In the genomic region with DNA sequence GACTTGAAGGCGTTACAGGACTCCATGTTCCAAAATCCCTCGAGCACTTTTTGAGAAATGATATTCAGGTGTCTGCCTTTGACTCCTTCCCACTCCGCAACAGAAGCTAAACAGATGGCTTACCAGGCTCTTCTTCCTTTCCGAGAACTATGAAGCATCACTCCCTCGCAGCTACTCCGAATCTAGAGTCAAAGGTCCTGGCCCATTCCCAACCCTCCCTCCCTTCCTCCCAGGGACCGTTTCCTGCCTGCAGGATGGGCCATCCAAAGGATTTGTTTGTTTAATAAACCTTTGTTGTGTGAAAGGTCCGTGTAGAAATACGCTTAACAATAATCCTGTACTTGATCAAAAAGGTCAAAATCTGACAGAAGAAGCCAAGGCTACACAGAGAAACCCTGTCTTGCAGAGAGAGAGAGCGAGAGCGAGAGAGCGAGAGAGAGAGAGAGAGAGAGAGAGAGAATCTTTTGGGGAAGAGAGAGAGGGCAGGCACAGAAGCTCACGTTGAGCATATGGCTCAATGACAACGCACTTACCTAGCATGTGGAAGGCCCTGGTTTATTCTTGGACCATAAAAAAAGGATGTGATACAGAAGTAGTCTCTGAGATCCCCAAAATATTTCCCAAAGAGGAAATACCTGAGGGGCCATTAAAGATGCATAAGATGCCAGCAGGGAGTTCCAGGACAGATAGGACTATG, we compare ENCODE assay signal across 8 mouse cellular contexts. TPM values are rescaled to one million over a fixed set of nuclear protein-coding genes. Genes with fewer than 3 reads are reported as not detected.
DNase-seq lines count a peak whose midpoint lies in the region; ATAC-seq and TF ChIP-seq lines count a peak whose summit lies in the region.

A gene (minus strand): TSS at position 149 of the 697 bp plus-strand sequence.

- no peak for TF ChIP-seq CTCF in thymus, adult 2 months (IDR thresholded peaks at IDR 0.05; ENCODE audit: borderline replicate concordance, control insufficient read depth, extremely low read depth, insufficient read depth, low read length, poor library complexity)

- peaks cover 25% of the 10 kb centered on the region for H3K4me1 ChIP-seq in thymus, adult 2 months (replicated peaks; ENCODE audit: control insufficient read depth, insufficient read depth, low read length)
- peaks cover 37% of the 10 kb centered on the region for H3K4me1 ChIP-seq in intestine, embryonic 14.5 days (replicated peaks; ENCODE audit: control insufficient read depth, insufficient read depth, low read length)
- peaks cover 32% of the 10 kb centered on the region for H3K4me1 ChIP-seq in midbrain, embryonic 11.5 days (ENCODE audit: control insufficient read depth, insufficient read depth, low read length)

- 0 out of 2 replicates have a peak, but pooled peaks have one; percentile 3 for ATAC-seq in frontal cortex, adult (ENCODE audit: low TSS enrichment)
- ATAC-seq in intestine, embryonic 14.5 days (replicated peaks; ENCODE audit: low FRiP score, low TSS enrichment, low read depth), result no peak
- ATAC-seq in midbrain, embryonic 11.5 days (ENCODE audit: low FRiP score), result no peak

- no peaks in the 10 kb centered on the region for H3K9me3 ChIP-seq in intestine, embryonic 14.5 days (ENCODE audit: control insufficient read depth, low read length)
- H3K9me3 ChIP-seq in midbrain, embryonic 11.5 days (ENCODE audit: control insufficient read depth, low read length), result no peaks in the 10 kb centered on the region

- DNase-seq in frontal cortex, postnatal 25 days (ENCODE audit: low spot score in 2 of 2), result no peak
- no peak for DNase-seq in thymus, adult 2 months
- DNase-seq in thymus, postnatal 10 days (ENCODE audit: low spot score in 2 of 2), result no peak
- DNase-seq in intestine, embryonic 14.5 days (ENCODE audit: low spot score), result no peak
- no peak for DNase-seq in midbrain, embryonic 11.5 days (ENCODE audit: low spot score, missing footprints)
- DNase-seq in embryo, embryonic 9.5 days (ENCODE audit: extremely low spot score), result no peak
- no peak for DNase-seq in thymus, adult 18-20 months

- peak within 1 kb of the TSS; percentile 29; the same call in 1 of the 2 replicates for H3K27ac ChIP-seq in thymus, adult 2 months (ENCODE audit: control insufficient read depth, insufficient read depth, low read length)
- peak within 1 kb of the TSS; percentile 84 for H3K27ac ChIP-seq in intestine, embryonic 14.5 days (ENCODE audit: low read depth)
- peak within 1 kb of the TSS; percentile 89 for H3K27ac ChIP-seq in midbrain, embryonic 11.5 days (ENCODE audit: low read depth, low read length)

- peak within 1 kb of the TSS; percentile 94 for H3K4me2 ChIP-seq in intestine, embryonic 14.5 days (ENCODE audit: low read length)
- H3K4me2 ChIP-seq in midbrain, embryonic 11.5 days, result peak within 1 kb of the TSS; percentile 100

- H3K4me3 ChIP-seq in thymus, adult 2 months (ENCODE audit: control insufficient read depth, insufficient read depth, low read length), result peak within 1 kb of the TSS; percentile 67
- H3K4me3 ChIP-seq in intestine, embryonic 14.5 days (ENCODE audit: low read depth, low read length), result peak within 1 kb of the TSS; percentile 72
- peak within 1 kb of the TSS; percentile 75 for H3K4me3 ChIP-seq in midbrain, embryonic 11.5 days (ENCODE audit: low read depth, low read length)

- no peaks in the 10 kb centered on the region for H3K27me3 ChIP-seq in thymus, adult 2 months (ENCODE audit: control insufficient read depth, insufficient read depth, low read length)
- no peaks in the 10 kb centered on the region for H3K27me3 ChIP-seq in intestine, embryonic 14.5 days (replicated peaks; ENCODE audit: control insufficient read depth, insufficient read depth, low read length)
- 0 out of 2 replicates have a peak, but pooled peaks cover 3% of the 10 kb centered on the region for H3K27me3 ChIP-seq in midbrain, embryonic 11.5 days (ENCODE audit: control insufficient read depth, insufficient read depth, low read length)

- 15% methylated on average over 14 of the region's 14 CpGs for WGBS in thymus, adult 2 months
- 9% methylated on average over 14 of the region's 14 CpGs for WGBS in intestine, embryonic 14.5 days
- 18% methylated on average over 14 of the region's 14 CpGs for WGBS in midbrain, embryonic 11.5 days

- H3K9ac ChIP-seq in intestine, embryonic 14.5 days (ENCODE audit: low read length), result peak within 1 kb of the TSS; percentile 75
- peak within 1 kb of the TSS; percentile 87 for H3K9ac ChIP-seq in midbrain, embryonic 11.5 days (ENCODE audit: low read length)

- H3K36me3 ChIP-seq in thymus, adult 2 months (ENCODE audit: control insufficient read depth, insufficient read depth, low read length), result no peaks in the 10 kb centered on the region
- H3K36me3 ChIP-seq in intestine, embryonic 14.5 days (ENCODE audit: control insufficient read depth, insufficient read depth, low read length), result peaks cover 27% of the 10 kb centered on the region
- H3K36me3 ChIP-seq in midbrain, embryonic 11.5 days (ENCODE audit: control insufficient read depth, insufficient read depth, low read length), result no peaks in the 10 kb centered on the region

- no peak for TF ChIP-seq POLR2A in thymus, adult 2 months (IDR thresholded peaks at IDR 0.05; ENCODE audit: control insufficient read depth, extremely low read depth, insufficient read depth, low read length, poor library complexity)

RNA-seq across cellular contexts. Expression of the gene that starts here (rescaled TPM):
- 8.1 and 8.2 TPM in 2 replicates for polyA plus RNA-seq in thymus, adult 2 months (2012; rRNA removed)
- 7.1 TPM in 2 replicates for polyA plus RNA-seq in intestine, embryonic 14.5 days (2014; fragmentation: Nextera tagmentation; extraction: Ambion mirVana)
- 6.9 and 7.8 TPM in 2 replicates for polyA plus RNA-seq in midbrain, embryonic 11.5 days (2014; fragmentation: Nextera tagmentation; extraction: Ambion mirVana)

Comparison
In these comparisons a context has a peak if more than half of its experiments do, and no peak if none do; other contexts are left out.
1. H3K27ac ChIP-seq: peak in every context shown above with its lines; median percentile 89 in midbrain, embryonic 11.5 days; 84 in intestine, embryonic 14.5 days; 29 in thymus, adult 2 months.